Mouse (Mus musculus): ENCODE data around the gene Mmp19. TPM values are rescaled to one million over a fixed set of nuclear protein-coding genes. Genes with fewer than 3 reads are reported as not detected.
A peak's percentile ranks its signal among the peaks of the same experiment; 100 is the strongest.
"Not testable (repeated sequence)": the region's sequence is repeated elsewhere in the genome, so short reads cannot be mapped to it uniquely, and the experiment has no call there.

The Mmp19 gene
- total and polyA plus RNA-seq, 3 experiments = 2.8 to 4.4 (median 3.1) TPM

GRCm38 (mm10) chr10:128821358-128822056 is 30.8 kb downstream of the Mmp19 start, which contains the start of gene Ormdl2:
Gene Ormdl2 (minus strand): TSS chr10:128821645.
- intact Hi-C loops (cut with DNase I) = loop anchor here (2.0 to 5.0 kb wide), 2 partner anchors 15 to 74 kb away; partner anchors contain the start of gene Pym1
- H3K4me3 ChIP-seq = peak within 1 kb of the TSS; percentile 98
- peak within 1 kb of the TSS; percentile 78 for H3K9ac ChIP-seq (ENCODE audit: low read depth, low read length)
- peak; percentile 99 for DNase-seq
- H3K4me1 ChIP-seq (ENCODE audit: control insufficient read depth, insufficient read depth, low read length) = peaks cover 2% of the 10 kb centered on the region
- H3K27me3 ChIP-seq (ENCODE audit: control insufficient read depth, insufficient read depth, low read length) = no peaks in the 10 kb centered on the region
- peak; percentile 66 for TF ChIP-seq POLR2A (IDR thresholded peaks at IDR 0.05; ENCODE audit: insufficient read depth, low read depth, low read length)
- TF ChIP-seq EP300 (IDR thresholded peaks at IDR 0.05; ENCODE audit: insufficient read depth, low read depth, low read length) = no peak
- TF ChIP-seq CTCF (IDR thresholded peaks at IDR 0.05) = peak; percentile 9; the same call in 1 of the 2 replicates
- peaks cover 8% of the 10 kb centered on the region for H3K36me3 ChIP-seq (ENCODE audit: control insufficient read depth, insufficient read depth, low read length)
- peak within 1 kb of the TSS; percentile 93 for H3K27ac ChIP-seq
- H3K79me2 ChIP-seq (replicated peaks; ENCODE audit: control insufficient read depth, insufficient read depth, low read length) = peaks cover 2% of the 10 kb centered on the region
- under 1% methylated on average over 46 of the region's 46 CpGs for WGBS

DNA sequence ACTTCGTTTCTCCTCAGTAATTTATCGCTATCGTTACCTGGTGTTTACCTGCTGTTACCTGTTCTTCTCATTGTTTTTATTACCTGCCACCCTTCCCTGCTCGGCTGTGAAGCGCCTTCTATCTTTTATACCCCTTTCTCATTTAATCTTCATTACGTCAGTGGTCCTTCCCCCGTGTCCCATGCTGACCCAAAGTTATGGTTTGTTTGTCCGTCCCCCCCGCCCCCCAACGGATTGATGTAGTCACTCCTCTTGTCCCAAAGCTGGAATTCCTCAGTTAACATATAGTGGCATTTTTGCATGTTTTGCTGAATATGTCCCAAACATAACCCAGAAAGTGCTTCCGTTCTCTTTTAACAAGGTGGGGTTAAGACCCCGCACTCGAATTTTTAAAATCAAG is 31.4 kb downstream of the Mmp19 start:
- Histone ChIP-seq H3K27ac (peak overlapping the region; percentile 93), H3K4me3 (peak overlapping the region; percentile 98), H3K9ac (ENCODE audit: low read depth, low read length) (peak overlapping the region; percentile 78), H3K79me2 (replicated peaks; ENCODE audit: control insufficient read depth, insufficient read depth, low read length) (peaks cover 2% of the 10 kb centered on the region), H3K4me1 (ENCODE audit: control insufficient read depth, insufficient read depth, low read length) (peaks cover 2% of the 10 kb centered on the region), H3K27me3 (ENCODE audit: control insufficient read depth, insufficient read depth, low read length) (no peaks in the 10 kb centered on the region), H3K36me3 (ENCODE audit: control insufficient read depth, insufficient read depth, low read length) (peaks cover 8% of the 10 kb centered on the region)
- DNase-seq = no peak
- intact Hi-C loops (cut with DNase I) = loop anchor here (5.0 kb wide), 1 partner anchor 75 kb away; the partner anchor contains the start of gene Pym1
- 3% methylated on average over 13 of the region's 13 CpGs for WGBS
- TF ChIP-seq EP300 (IDR thresholded peaks at IDR 0.05; ENCODE audit: insufficient read depth, low read depth, low read length) = no peak
- no peak for TF ChIP-seq POLR2A (IDR thresholded peaks at IDR 0.05; ENCODE audit: insufficient read depth, low read depth, low read length)
- TF ChIP-seq CTCF (IDR thresholded peaks at IDR 0.05) = no peak

DNA sequence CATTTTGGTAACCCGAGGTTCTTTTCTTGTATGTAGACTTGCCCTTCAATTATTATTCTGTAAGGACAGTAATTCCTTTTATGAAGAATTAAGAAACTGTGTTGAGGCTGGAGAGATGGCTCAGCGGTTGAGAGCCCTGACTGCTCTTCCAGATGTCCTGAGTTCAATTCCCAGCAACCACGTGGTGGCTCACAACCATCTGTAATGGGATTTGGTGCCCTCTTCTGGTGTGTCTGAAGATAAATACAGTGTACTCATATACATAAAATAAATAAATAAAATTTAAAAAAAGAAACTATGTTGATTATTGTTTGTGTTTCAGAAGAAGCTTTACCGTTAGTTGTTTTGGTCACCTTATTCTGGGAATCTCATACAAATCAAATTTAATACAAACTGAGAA is 32.4 kb downstream of the Mmp19 start:
- not testable (repeated sequence) for H3K79me2 ChIP-seq (replicated peaks; ENCODE audit: control insufficient read depth, insufficient read depth, low read length); H3K4me3 ChIP-seq; H3K27me3 ChIP-seq (ENCODE audit: control insufficient read depth, insufficient read depth, low read length); H3K9ac ChIP-seq (ENCODE audit: low read depth, low read length); H3K4me1 ChIP-seq (ENCODE audit: control insufficient read depth, insufficient read depth, low read length); DNase-seq; H3K27ac ChIP-seq; H3K36me3 ChIP-seq (ENCODE audit: control insufficient read depth, insufficient read depth, low read length)
- WGBS = 71% methylated on average over 4 of the region's 4 CpGs
- intact Hi-C loops (cut with DNase I) = loop anchor here (5.0 kb wide), 1 partner anchor 76 kb away; the partner anchor contains the start of gene Pym1
- TF ChIP-seq CTCF (IDR thresholded peaks at IDR 0.05) = peak; percentile 46

DNA sequence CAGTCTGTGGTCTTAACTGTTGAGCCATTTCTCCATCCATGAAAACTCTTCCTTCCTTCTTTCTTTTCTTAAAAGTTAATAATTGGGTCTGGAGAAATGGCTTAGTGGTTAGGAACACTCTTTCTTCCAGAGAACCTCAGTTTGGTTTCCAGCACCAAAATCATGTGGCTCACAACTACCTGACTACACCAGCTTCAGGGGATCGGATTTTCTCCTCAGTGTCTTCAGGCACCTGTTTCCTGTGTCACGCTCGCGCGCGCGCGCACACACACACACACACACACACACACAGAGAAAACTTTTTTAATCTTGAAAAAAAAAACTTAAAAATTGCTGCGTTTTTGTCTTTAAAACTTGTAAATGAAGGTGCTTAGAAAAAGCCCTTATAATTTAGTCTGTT is 33.1 kb downstream of the Mmp19 start:
- Histone ChIP-seq H3K9ac (ENCODE audit: low read depth, low read length) (no peak overlapping the region), H3K79me2 (replicated peaks; ENCODE audit: control insufficient read depth, insufficient read depth, low read length) (peaks cover 3% of the 10 kb centered on the region), H3K4me3 (no peak overlapping the region), H3K27ac (no peak overlapping the region), H3K36me3 (ENCODE audit: control insufficient read depth, insufficient read depth, low read length) (peaks cover 9% of the 10 kb centered on the region), H3K4me1 (ENCODE audit: control insufficient read depth, insufficient read depth, low read length) (peaks cover 4% of the 10 kb centered on the region), H3K27me3 (ENCODE audit: control insufficient read depth, insufficient read depth, low read length) (no peaks in the 10 kb centered on the region)
- intact Hi-C loops (cut with DNase I) = loop anchor here (5.0 kb wide), 1 partner anchor 77 kb away; the partner anchor contains the start of gene Pym1
- TF ChIP-seq POLR2A (IDR thresholded peaks at IDR 0.05; ENCODE audit: insufficient read depth, low read depth, low read length) = no peak
- TF ChIP-seq CTCF (IDR thresholded peaks at IDR 0.05) = no peak
- TF ChIP-seq EP300 (IDR thresholded peaks at IDR 0.05; ENCODE audit: insufficient read depth, low read depth, low read length) = no peak
- 90% methylated on average over 9 of the region's 9 CpGs for WGBS
- DNase-seq = no peak

GRCm38 (mm10) chr10:128837400-128837799 is 46.7 kb downstream of the Mmp19 start:
- intact Hi-C loops (cut with DNase I) = no loop called here
- TF ChIP-seq CTCF (IDR thresholded peaks at IDR 0.05) (peak; percentile 53), POLR2A (IDR thresholded peaks at IDR 0.05; ENCODE audit: insufficient read depth, low read depth, low read length) (no peak), EP300 (IDR thresholded peaks at IDR 0.05; ENCODE audit: insufficient read depth, low read depth, low read length) (no peak)
- Histone ChIP-seq H3K79me2 (replicated peaks; ENCODE audit: control insufficient read depth, insufficient read depth, low read length) (peaks cover 2% of the 10 kb centered on the region; the same call in 1 of the 2 replicates), H3K4me1 (ENCODE audit: control insufficient read depth, insufficient read depth, low read length) (no peaks in the 10 kb centered on the region), H3K27ac (no peak overlapping the region), H3K4me3 (no peak overlapping the region), H3K9ac (ENCODE audit: low read depth, low read length) (no peak overlapping the region), H3K27me3 (ENCODE audit: control insufficient read depth, insufficient read depth, low read length) (no peaks in the 10 kb centered on the region), H3K36me3 (ENCODE audit: control insufficient read depth, insufficient read depth, low read length) (no peaks in the 10 kb centered on the region)
- DNase-seq = no peak

DNA sequence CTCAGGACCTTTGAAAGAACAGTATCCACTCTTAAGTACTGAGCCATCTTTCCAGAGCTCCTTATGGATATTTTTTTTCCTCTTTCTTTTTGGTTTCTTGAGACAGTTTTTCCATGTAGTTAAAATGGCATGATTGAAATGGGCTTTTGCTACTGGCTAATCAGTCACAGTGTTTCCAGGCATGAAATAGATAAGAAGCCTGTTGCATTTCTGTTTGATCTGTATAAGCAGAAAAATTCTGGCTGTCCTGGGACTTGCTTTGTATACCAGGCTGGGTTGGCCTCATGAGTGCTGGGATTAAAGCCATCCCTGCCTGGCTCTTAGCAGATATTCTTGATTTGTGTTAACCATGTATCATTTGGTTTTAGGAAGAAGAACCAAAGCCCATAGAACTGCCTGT is 48.7 kb downstream of the Mmp19 start:
- no peak for DNase-seq
- TF ChIP-seq CTCF (IDR thresholded peaks at IDR 0.05) (no peak), EP300 (IDR thresholded peaks at IDR 0.05; ENCODE audit: insufficient read depth, low read depth, low read length) (no peak), POLR2A (IDR thresholded peaks at IDR 0.05; ENCODE audit: insufficient read depth, low read depth, low read length) (no peak)
- Histone ChIP-seq H3K36me3 (ENCODE audit: control insufficient read depth, insufficient read depth, low read length) (no peaks in the 10 kb centered on the region), H3K4me3 (no peak overlapping the region), H3K9ac (ENCODE audit: low read depth, low read length) (no peak overlapping the region), H3K27ac (no peak overlapping the region), H3K4me1 (ENCODE audit: control insufficient read depth, insufficient read depth, low read length) (no peaks in the 10 kb centered on the region), H3K79me2 (replicated peaks; ENCODE audit: control insufficient read depth, insufficient read depth, low read length) (no peaks in the 10 kb centered on the region; the same call in 1 of the 2 replicates), H3K27me3 (ENCODE audit: control insufficient read depth, insufficient read depth, low read length) (no peaks in the 10 kb centered on the region)
- intact Hi-C loops (cut with DNase I) = no loop called here

Data from heart, adult 2 months (tissue).